Mouse (Mus musculus): ENCODE data around the gene B4galnt3. TPM values are rescaled to one million over a fixed set of nuclear protein-coding genes. Genes with fewer than 3 reads are reported as not detected.
A peak's percentile ranks its signal among the peaks of the same experiment; 100 is the strongest.
"Not testable (repeated sequence)": the region's sequence is repeated elsewhere in the genome, so short reads cannot be mapped to it uniquely, and the experiment has no call there.

B4galnt3 gene
- polyA plus RNA-seq, 1 experiment from 2014 or later, result 0.36 TPM

GRCm38 (mm10) chr6:120309338-120309737 is 15.0 kb upstream of the B4galnt3 start:
- Histone ChIP-seq H3K4me2 (ENCODE audit: low read depth, low read length) (no peak overlapping the region), H3K4me1 (replicated peaks; ENCODE audit: control insufficient read depth, insufficient read depth, low read length) (no peaks in the 10 kb centered on the region), H3K36me3 (ENCODE audit: control insufficient read depth, insufficient read depth, low read length) (no peaks in the 10 kb centered on the region), H3K9ac (ENCODE audit: low read length) (no peak overlapping the region), H3K9me3 (ENCODE audit: control insufficient read depth, low read length) (no peaks in the 10 kb centered on the region), H3K4me3 (ENCODE audit: low read length) (no peak overlapping the region), H3K27me3 (ENCODE audit: control insufficient read depth, insufficient read depth, low read depth, low read length) (no peaks in the 10 kb centered on the region), H3K27ac (ENCODE audit: low read length) (no peak overlapping the region)
- ATAC-seq (ENCODE audit: low read depth), result no peak
- WGBS, result 65% methylated on average over 9 of the region's 9 CpGs

DNA sequence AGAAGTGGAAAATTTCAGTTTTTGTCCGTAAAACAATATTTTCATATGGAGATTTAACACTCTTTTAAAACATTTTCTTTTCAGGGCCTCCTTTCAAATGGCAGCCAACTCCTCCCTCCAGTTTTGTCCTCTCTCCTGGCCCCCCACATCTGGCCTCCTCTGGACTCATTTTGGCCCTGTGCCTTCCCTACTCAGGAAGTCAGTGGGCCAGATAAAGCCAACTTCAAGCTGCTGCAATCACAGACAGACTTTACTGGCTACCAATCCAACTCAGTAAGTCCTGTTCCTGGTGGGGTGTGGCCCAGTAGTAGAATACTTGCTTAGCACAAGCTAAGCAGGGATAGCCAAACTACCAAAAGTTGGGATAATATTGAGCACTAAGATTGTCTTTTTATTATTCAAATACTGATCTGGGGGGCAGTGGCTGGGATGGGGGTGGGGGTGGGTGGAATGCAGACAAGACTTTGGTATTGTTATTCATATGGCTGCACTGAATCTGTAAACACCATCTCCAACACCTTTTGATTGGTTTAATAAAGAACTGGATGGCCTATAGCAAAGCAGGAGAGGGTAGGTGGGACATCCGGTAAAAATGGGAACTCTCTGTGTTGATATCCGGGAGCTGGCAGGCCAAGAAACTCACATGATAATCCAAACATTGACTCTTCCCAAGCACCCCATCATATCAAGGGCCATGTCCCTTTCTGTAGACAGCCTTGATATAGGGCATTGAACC is 12.7 kb upstream of the B4galnt3 start:
- ATAC-seq (ENCODE audit: low read depth), result peak; percentile 20; the same call in 1 of the 2 replicates
- Histone ChIP-seq H3K4me2 (ENCODE audit: low read depth, low read length) (no peak overlapping the region), H3K27me3 (ENCODE audit: control insufficient read depth, insufficient read depth, low read depth, low read length) (no peaks in the 10 kb centered on the region; the same call in 1 of the 2 replicates), H3K4me1 (replicated peaks; ENCODE audit: control insufficient read depth, insufficient read depth, low read length) (0 out of 2 replicates have a peak, but pooled peaks cover 2% of the 10 kb centered on the region), H3K27ac (ENCODE audit: low read length) (no peak overlapping the region), H3K9ac (ENCODE audit: low read length) (no peak overlapping the region), H3K4me3 (ENCODE audit: low read length) (no peak overlapping the region), H3K9me3 (ENCODE audit: control insufficient read depth, low read length) (no peaks in the 10 kb centered on the region), H3K36me3 (ENCODE audit: control insufficient read depth, insufficient read depth, low read length) (no peaks in the 10 kb centered on the region)
- 53% methylated on average over 3 of the region's 3 CpGs for whole genome bisulfite sequencing

GRCm38 (mm10) chr6:120302755-120303316 is 8.5 kb upstream of the B4galnt3 start:
- no peak for ATAC-seq (ENCODE audit: low read depth)
- no peak overlapping the region for H3K27ac ChIP-seq (ENCODE audit: low read length)
- H3K36me3 ChIP-seq (ENCODE audit: control insufficient read depth, insufficient read depth, low read length), result no peaks in the 10 kb centered on the region
- no peak overlapping the region for H3K9ac ChIP-seq (ENCODE audit: low read length)
- peak overlapping the region; percentile 33 for H3K4me2 ChIP-seq (ENCODE audit: low read depth, low read length)
- 0 out of 2 replicates have a peak, but pooled peaks cover 2% of the 10 kb centered on the region for H3K4me1 ChIP-seq (replicated peaks; ENCODE audit: control insufficient read depth, insufficient read depth, low read length)
- H3K9me3 ChIP-seq (ENCODE audit: control insufficient read depth, low read length), result no peaks in the 10 kb centered on the region
- peak overlapping the region; percentile 14; the same call in 1 of the 2 replicates for H3K4me3 ChIP-seq (ENCODE audit: low read length)
- WGBS, result 19% methylated on average over 16 of the region's 16 CpGs
- no peaks in the 10 kb centered on the region; the same call in 1 of the 2 replicates for H3K27me3 ChIP-seq (ENCODE audit: control insufficient read depth, insufficient read depth, low read depth, low read length)

- peaks cover under 1% of the 10 kb centered on the region; the same call in 1 of the 2 replicates for H3K27me3 ChIP-seq (ENCODE audit: control insufficient read depth, insufficient read depth, low read depth, low read length)
- 18% methylated on average over 6 of the region's 6 CpGs for WGBS
- H3K36me3 ChIP-seq (ENCODE audit: control insufficient read depth, insufficient read depth, low read length), result no peaks in the 10 kb centered on the region
- no peak overlapping the region for H3K9ac ChIP-seq (ENCODE audit: low read length)
- no peaks in the 10 kb centered on the region for H3K9me3 ChIP-seq (ENCODE audit: control insufficient read depth, low read length)
- H3K4me3 ChIP-seq (ENCODE audit: low read length), result no peak overlapping the region
- no peak overlapping the region for H3K4me2 ChIP-seq (ENCODE audit: low read depth, low read length)
- H3K4me1 ChIP-seq (replicated peaks; ENCODE audit: control insufficient read depth, insufficient read depth, low read length), result 0 out of 2 replicates have a peak, but pooled peaks cover 2% of the 10 kb centered on the region
- ATAC-seq (ENCODE audit: low read depth), result no peak
- no peak overlapping the region for H3K27ac ChIP-seq (ENCODE audit: low read length)
Observed at GRCm38 (mm10) chr6:120301137-120301536, 6.8 kb upstream of the B4galnt3 start.

- not testable (repeated sequence) for H3K27ac ChIP-seq (ENCODE audit: low read length); H3K4me3 ChIP-seq (ENCODE audit: low read length); H3K36me3 ChIP-seq (ENCODE audit: control insufficient read depth, insufficient read depth, low read length); H3K9ac ChIP-seq (ENCODE audit: low read length); H3K4me1 ChIP-seq (replicated peaks; ENCODE audit: control insufficient read depth, insufficient read depth, low read length); ATAC-seq (ENCODE audit: low read depth); H3K4me2 ChIP-seq (ENCODE audit: low read depth, low read length); H3K9me3 ChIP-seq (ENCODE audit: control insufficient read depth, low read length)
- 95% methylated on average over 2 of the region's 2 CpGs for WGBS
- H3K27me3 ChIP-seq (ENCODE audit: control insufficient read depth, insufficient read depth, low read depth, low read length), result peaks cover 25% of the 10 kb centered on the region
Observed at GRCm38 (mm10) chr6:120296589-120296988, 2.2 kb upstream of the B4galnt3 start.

- H3K4me2 ChIP-seq (ENCODE audit: low read depth, low read length), result peak overlapping the region; percentile 98
- H3K4me3 ChIP-seq (ENCODE audit: low read length), result peak overlapping the region; percentile 71
- H3K36me3 ChIP-seq (ENCODE audit: control insufficient read depth, insufficient read depth, low read length), result no peaks in the 10 kb centered on the region
- H3K4me1 ChIP-seq (replicated peaks; ENCODE audit: control insufficient read depth, insufficient read depth, low read length), result peaks cover 7% of the 10 kb centered on the region
- under 1% methylated on average over 16 of the region's 16 CpGs for WGBS
- no peaks in the 10 kb centered on the region for H3K9me3 ChIP-seq (ENCODE audit: control insufficient read depth, low read length)
- no peak overlapping the region for H3K27ac ChIP-seq (ENCODE audit: low read length)
- peak overlapping the region; percentile 70 for H3K9ac ChIP-seq (ENCODE audit: low read length)
- H3K27me3 ChIP-seq (ENCODE audit: control insufficient read depth, insufficient read depth, low read depth, low read length), result peaks cover 25% of the 10 kb centered on the region
- ATAC-seq (ENCODE audit: low read depth), result peak; percentile 88
Observed at GRCm38 (mm10) chr6:120294785-120295133, 400 bp upstream of the B4galnt3 start.

GRCm38 (mm10) chr6:120291396-120292009 is 2.9 kb downstream of the B4galnt3 start:
- no peak overlapping the region for H3K4me2 ChIP-seq (ENCODE audit: low read depth, low read length)
- ATAC-seq (ENCODE audit: low read depth), result no peak
- peaks cover 25% of the 10 kb centered on the region for H3K27me3 ChIP-seq (ENCODE audit: control insufficient read depth, insufficient read depth, low read depth, low read length)
- no peak overlapping the region for H3K4me3 ChIP-seq (ENCODE audit: low read length)
- H3K4me1 ChIP-seq (replicated peaks; ENCODE audit: control insufficient read depth, insufficient read depth, low read length), result peaks cover 7% of the 10 kb centered on the region
- no peak overlapping the region for H3K27ac ChIP-seq (ENCODE audit: low read length)
- no peak overlapping the region for H3K9ac ChIP-seq (ENCODE audit: low read length)
- WGBS, result 84% methylated on average over 7 of the region's 7 CpGs
- H3K36me3 ChIP-seq (ENCODE audit: control insufficient read depth, insufficient read depth, low read length), result no peaks in the 10 kb centered on the region
- no peaks in the 10 kb centered on the region for H3K9me3 ChIP-seq (ENCODE audit: control insufficient read depth, low read length)

- no peak overlapping the region for H3K4me2 ChIP-seq (ENCODE audit: low read depth, low read length)
- no peak overlapping the region for H3K4me3 ChIP-seq (ENCODE audit: low read length)
- ATAC-seq (ENCODE audit: low read depth), result no peak
- H3K27me3 ChIP-seq (ENCODE audit: control insufficient read depth, insufficient read depth, low read depth, low read length), result peaks cover 17% of the 10 kb centered on the region
- H3K36me3 ChIP-seq (ENCODE audit: control insufficient read depth, insufficient read depth, low read length), result no peaks in the 10 kb centered on the region
- no peak overlapping the region for H3K27ac ChIP-seq (ENCODE audit: low read length)
- no peak overlapping the region for H3K9ac ChIP-seq (ENCODE audit: low read length)
- 80% methylated on average over 4 of the region's 4 CpGs for WGBS
- peaks cover 3% of the 10 kb centered on the region; the same call in 1 of the 2 replicates for H3K4me1 ChIP-seq (replicated peaks; ENCODE audit: control insufficient read depth, insufficient read depth, low read length)
- H3K9me3 ChIP-seq (ENCODE audit: control insufficient read depth, low read length), result no peaks in the 10 kb centered on the region
Observed at GRCm38 (mm10) chr6:120289430-120289829, 4.9 kb downstream of the B4galnt3 start.

DNA sequence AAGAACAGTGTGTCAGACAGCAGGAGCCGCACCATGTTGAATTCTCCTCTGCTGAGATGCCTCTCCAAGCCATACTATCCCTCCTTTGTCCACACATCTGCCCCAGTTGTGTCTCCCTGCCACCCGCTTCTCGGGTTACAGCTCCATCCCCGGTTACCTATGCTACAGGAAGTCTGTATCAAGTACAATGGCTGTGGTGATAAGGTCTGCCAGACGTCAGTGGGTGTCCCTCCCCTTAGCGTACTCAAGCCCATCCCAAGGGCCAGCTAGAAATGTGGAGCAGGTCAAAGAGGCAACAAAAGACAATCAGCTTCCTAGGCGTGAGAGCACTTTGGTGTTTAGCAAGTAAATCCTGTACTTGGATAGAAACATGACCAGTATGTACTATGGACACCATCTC is 5.8 kb downstream of the B4galnt3 start:
- Histone ChIP-seq H3K4me3 (ENCODE audit: low read length) (no peak overlapping the region), H3K4me2 (ENCODE audit: low read depth, low read length) (no peak overlapping the region), H3K36me3 (ENCODE audit: control insufficient read depth, insufficient read depth, low read length) (no peaks in the 10 kb centered on the region), H3K27me3 (ENCODE audit: control insufficient read depth, insufficient read depth, low read depth, low read length) (peaks cover 9% of the 10 kb centered on the region), H3K9ac (ENCODE audit: low read length) (no peak overlapping the region), H3K9me3 (ENCODE audit: control insufficient read depth, low read length) (no peaks in the 10 kb centered on the region), H3K4me1 (replicated peaks; ENCODE audit: control insufficient read depth, insufficient read depth, low read length) (peaks cover under 1% of the 10 kb centered on the region; the same call in 1 of the 2 replicates), H3K27ac (ENCODE audit: low read length) (no peak overlapping the region)
- no peak for ATAC-seq (ENCODE audit: low read depth)
- 25% methylated on average over 7 of the region's 7 CpGs for WGBS

Measured in lung, embryonic 16.5 days (tissue).